ENCODE assay signal across 14 mouse cellular contexts in genomic region chr19:53187533-53187932, GRCm38 (mm10). TPM values are rescaled to one million over a fixed set of nuclear protein-coding genes. Genes with fewer than 3 reads are reported as not detected.
DNase-seq lines count a peak whose midpoint lies in the region; ATAC-seq and TF ChIP-seq lines count a peak whose summit lies in the region.
"Had no signal": no experiment of that assay in that cellular context is flagged by ENCODE, and none has a peak within 500 bp of the region (broad histone marks: within the 10 kb centered on the region; RNA-seq: fewer than 3 reads in every experiment).

No protein-coding gene starts in this region.

- DNase-seq in heart, adult 8-10 months (ENCODE audit: low spot score) = no peak
- DNase-seq in A20 (ENCODE audit: low read depth, low spot score) (peak; percentile 60), MEL (ENCODE audit: low read depth, low spot score) (peak; percentile 69)
- DNase-seq in liver, embryonic 14.5 days (ENCODE audit: low read depth in 3 of 3, low spot score in 3 of 3) = no peak
- DNase-seq in testis, postnatal 14 days (ENCODE audit: low spot score) = no peak
- no peak for DNase-seq in kidney, adult 8-10 months
- no peak for DNase-seq in adrenal gland, postnatal 36 days
- DNase-seq: kidney, postnatal 10 days; lung, adult 18-20 months had no signal

- no peaks in the 10 kb centered on the region for H3K36me3 ChIP-seq in heart, embryonic 11.5 days (ENCODE audit: control insufficient read depth, insufficient read depth, low read length)
- H3K36me3 ChIP-seq in MEL (ENCODE audit: control insufficient read depth in 1 of 2, insufficient read depth in 2 of 2, low read length in 2 of 2) = peaks cover 0 to 69% of the 10 kb centered on the region in 2 experiments; a peak in 2 of 4 replicates
- no peaks in the 10 kb centered on the region for H3K36me3 ChIP-seq in liver, embryonic 14.5 days (replicated peaks; ENCODE audit: control insufficient read depth, insufficient read depth, low read depth)
- H3K36me3 ChIP-seq: hindbrain, embryonic 15.5 days; stomach, embryonic 15.5 days had no signal

- H3K79me2 ChIP-seq in MEL (ENCODE audit: control insufficient read depth, insufficient read depth, low read length, poor library complexity) = no peaks in the 10 kb centered on the region

- H3K9me3 ChIP-seq in heart, embryonic 11.5 days (replicated peaks; ENCODE audit: control insufficient read depth, low read length) = no peaks in the 10 kb centered on the region
- H3K9me3 ChIP-seq in MEL (replicated peaks; ENCODE audit: insufficient read depth, low read length) = no peaks in the 10 kb centered on the region
- H3K9me3 ChIP-seq in liver, embryonic 14.5 days (ENCODE audit: control insufficient read depth, low read length) = no peaks in the 10 kb centered on the region
- H3K9me3 ChIP-seq: hindbrain, embryonic 15.5 days; megakaryocyte, embryonic 14.5 days; stomach, embryonic 15.5 days had no signal

- no peak for TF ChIP-seq POLR2A in MEL (IDR thresholded peaks at IDR 0.05; ENCODE audit: control insufficient read depth in 1 of 2, insufficient read depth in 1 of 2, low read depth in 1 of 2, low read length in 2 of 2, poor library complexity in 1 of 2)

- TF ChIP-seq EP300 in MEL (IDR thresholded peaks at IDR 0.05; ENCODE audit: low read depth in 1 of 2, low read length in 2 of 2) = peak; percentile 56 to 77; a peak in 3 of 4 replicates
- no peak for TF ChIP-seq EP300 in liver, embryonic 14.5 days (IDR thresholded peaks at IDR 0.05; ENCODE audit: low read depth)

- H3K27me3 ChIP-seq in heart, embryonic 11.5 days (ENCODE audit: control insufficient read depth, insufficient read depth, low read length) = no peaks in the 10 kb centered on the region
- H3K27me3 ChIP-seq in MEL (ENCODE audit: control insufficient read depth in 1 of 2, insufficient read depth in 2 of 2, low read length in 2 of 2) = no peaks in the 10 kb centered on the region
- no peaks in the 10 kb centered on the region for H3K27me3 ChIP-seq in liver, embryonic 14.5 days (ENCODE audit: control insufficient read depth, insufficient read depth, low read length)
- H3K27me3 ChIP-seq: hindbrain, embryonic 15.5 days; megakaryocyte, embryonic 14.5 days; stomach, embryonic 15.5 days had no signal

- 0 out of 2 replicates have a peak overlapping the region, but pooled peaks have one; percentile 31 for H3K9ac ChIP-seq in heart, embryonic 11.5 days (ENCODE audit: low read depth, low read length)
- H3K9ac ChIP-seq in MEL (ENCODE audit: control insufficient read depth, low read depth, low read length, poor library complexity, severe bottlenecking) = peak overlapping the region; percentile 53
- peak overlapping the region; percentile 16; the same call in 1 of the 2 replicates for H3K9ac ChIP-seq in liver, embryonic 14.5 days (replicated peaks)
- H3K9ac ChIP-seq: hindbrain, embryonic 15.5 days; stomach, embryonic 15.5 days had no signal

- peak overlapping the region; percentile 50 for H3K4me2 ChIP-seq in heart, embryonic 11.5 days
- H3K4me2 ChIP-seq in liver, embryonic 14.5 days (ENCODE audit: low read depth) = peak overlapping the region; percentile 78
- H3K4me2 ChIP-seq: hindbrain, embryonic 15.5 days; stomach, embryonic 15.5 days had no signal

- no peak for TF ChIP-seq CTCF in MEL (IDR thresholded peaks at IDR 0.05 in 2 of 3, conservative IDR thresholded peaks at IDR 0.05 in 1 of 3; ENCODE audit: control insufficient read depth in 1 of 3, insufficient read depth in 1 of 3, low read depth in 2 of 3, low read length in 3 of 3, poor library complexity in 1 of 3, severe bottlenecking in 1 of 3)
- no peak for TF ChIP-seq CTCF in liver, embryonic 14.5 days (IDR thresholded peaks at IDR 0.05; ENCODE audit: low read depth)

- 29% methylated on average over 7 of the region's 7 CpGs for WGBS in heart, embryonic 11.5 days (ENCODE audit: insufficient replicate concordance)
- 21% methylated on average over 7 of the region's 7 CpGs for WGBS in liver, embryonic 14.5 days (ENCODE audit: insufficient replicate concordance)

- no peak overlapping the region for H3K4me3 ChIP-seq in heart, embryonic 11.5 days (ENCODE audit: low read depth, low read length)
- 0 out of 4 replicates have a peak overlapping the region, but pooled peaks have one; percentile 1 to 6 for H3K4me3 ChIP-seq in MEL (ENCODE audit: control insufficient read depth in 1 of 2, insufficient read depth in 1 of 2, low read depth in 2 of 2, low read length in 2 of 2)
- H3K4me3 ChIP-seq in liver, embryonic 14.5 days (ENCODE audit: insufficient read depth in 1 of 2, low read depth in 2 of 2, low read length in 2 of 2) = no peak overlapping the region; a peak in 1 of 4 replicates
- H3K4me3 ChIP-seq: hindbrain, embryonic 15.5 days; megakaryocyte, embryonic 14.5 days; myocyte; stomach, embryonic 15.5 days had no signal

- ATAC-seq in heart, embryonic 11.5 days (replicated peaks; ENCODE audit: insufficient number of reproducible peaks, low FRiP score, low TSS enrichment) = no peak
- no peak for ATAC-seq in liver, embryonic 14.5 days (ENCODE audit: insufficient read depth)

- peaks cover 83% of the 10 kb centered on the region for H3K4me1 ChIP-seq in heart, embryonic 11.5 days (ENCODE audit: control insufficient read depth, insufficient read depth, low read length)
- H3K4me1 ChIP-seq in MEL (ENCODE audit: control insufficient read depth in 1 of 2, insufficient read depth in 2 of 2, low read length in 2 of 2) = peaks cover 58% of the 10 kb centered on the region in 2 experiments
- H3K4me1 ChIP-seq in liver, embryonic 14.5 days (replicated peaks; ENCODE audit: control insufficient read depth in 2 of 2, insufficient read depth in 2 of 2, low read length in 1 of 2) = peaks cover 81 to 84% of the 10 kb centered on the region in 2 experiments
- H3K4me1 ChIP-seq: hindbrain, embryonic 15.5 days had no signal

- TF ChIP-seq RAD21 in MEL (IDR thresholded peaks at IDR 0.05; ENCODE audit: low read depth, low read length) = no peak

- H3K27ac ChIP-seq in heart, embryonic 11.5 days (ENCODE audit: low read depth, low read length) = peak overlapping the region; percentile 62
- peak overlapping the region; percentile 58 for H3K27ac ChIP-seq in MEL (ENCODE audit: control insufficient read depth, low read depth, low read length)
- peak overlapping the region; percentile 6 for H3K27ac ChIP-seq in liver, embryonic 14.5 days
- H3K27ac ChIP-seq: hindbrain, embryonic 15.5 days had no signal

TF ChIP-seq in MEL, 35 proteins besides CTCF, POLR2A, EP300 and RAD21:
- TF ChIP-seq SIN3A (IDR thresholded peaks at IDR 0.05; ENCODE audit: low read length) (peak; percentile 31; the same call in 1 of the 2 replicates), ETS1 (IDR thresholded peaks at IDR 0.05; ENCODE audit: low read depth, low read length) (peak; percentile 82), MAFK (IDR thresholded peaks at IDR 0.05; ENCODE audit: borderline replicate concordance, low read depth, low read length) (no peak), TAL1 (IDR thresholded peaks at IDR 0.05; ENCODE audit: low read length) (peak; percentile 31), GABPA (IDR thresholded peaks at IDR 0.05; ENCODE audit: low read depth, low read length) (no peak), MXI1 (IDR thresholded peaks at IDR 0.05; ENCODE audit: low read depth, low read length) (peak; percentile 33; the same call in 1 of the 2 replicates), MAZ (IDR thresholded peaks at IDR 0.05; ENCODE audit: low read depth, low read length) (no peak), GATA1 (IDR thresholded peaks at IDR 0.05; ENCODE audit: low read depth, low read length) (peak; percentile 78), TCF12 (IDR thresholded peaks at IDR 0.05; ENCODE audit: low read depth, low read length) (peak; percentile 65; the same call in 1 of the 2 replicates), RCOR1 (IDR thresholded peaks at IDR 0.05; ENCODE audit: low read depth, low read length) (0 out of 2 replicates have a peak, but pooled peaks have one; percentile 12)

RNA-seq across cellular contexts. Expression of gene Add3, which starts 47.3 kb away (rescaled TPM):
- 133 and 152 TPM in 2 replicates for polyA plus RNA-seq in heart, embryonic 11.5 days (2014; fragmentation: Nextera tagmentation; extraction: Ambion mirVana)
- total RNA-seq in heart, adult 8-10 months (2022) = 10 to 100 TPM; 35.7 to 51.4 (median 39.9) TPM
- total RNA-seq in MEL (2012; rRNA removed) = 14.0 and 33.0 TPM in 2 replicates
- 10 to 100 TPM in 1 of 2 experiments, not detected in 1; 52.9 TPM for polyA plus RNA-seq in MEL (2012; ENCODE audit: insufficient read depth in 1 of 2, insufficient read length in 2 of 2, low read depth in 1 of 2, low replicate concordance in 2 of 2, missing spikeins in 1 of 2)
- polyA plus RNA-seq in liver, embryonic 14.5 days (2012; rRNA removed) = 8.2 and 12.7 TPM in 2 replicates
- polyA plus RNA-seq in liver, embryonic 14.5 days (2014; fragmentation: Nextera tagmentation; extraction: Ambion mirVana) = 21.7 and 26.7 TPM in 2 replicates
- 10 to 100 TPM; 36.6 to 52.5 TPM for total RNA-seq in adrenal gland, postnatal 36 days (2021)

Comparison
In these comparisons a context has a peak if more than half of its experiments do, and no peak if none do; other contexts are left out.
1. H3K27ac ChIP-seq: peak in every context shown above with its lines; median percentile 62 in heart, embryonic 11.5 days; 58 in MEL; 6 in liver, embryonic 14.5 days.
2. H3K4me3 ChIP-seq: peak in MEL (2 of 2); none in heart, embryonic 11.5 days (single experiment) and liver, embryonic 14.5 days (0 of 2).
3. DNase-seq: peak in A20 (single experiment) and MEL (single experiment); none in heart, adult 8-10 months (single experiment), liver, embryonic 14.5 days (0 of 3), testis, postnatal 14 days (single experiment), kidney, adult 8-10 months (0 of 2) and adrenal gland, postnatal 36 days (0 of 2).
4. Peak in every context shown above with its lines, with median percentiles within 50 percentile points of each other: H3K9ac ChIP-seq.